Mouse (Mus musculus): ENCODE results near the gene Wap.

- TF ChIP-seq POLR2A (IDR thresholded peaks at IDR 0.05; ENCODE audit: insufficient read length, low read depth) (no peak), POLR2AphosphoS2 (IDR thresholded peaks at IDR 0.05; ENCODE audit: insufficient read length, low read depth) (no peak), USF1 (IDR thresholded peaks at IDR 0.05; ENCODE audit: low read depth) (no peak)
These were observed 50.1 kb downstream of the Wap start for GRCm38 (mm10) chr11:6588295-6588694.
